Comparison of ENCODE assay signal across 8 mouse cellular contexts in the genomic region with DNA sequence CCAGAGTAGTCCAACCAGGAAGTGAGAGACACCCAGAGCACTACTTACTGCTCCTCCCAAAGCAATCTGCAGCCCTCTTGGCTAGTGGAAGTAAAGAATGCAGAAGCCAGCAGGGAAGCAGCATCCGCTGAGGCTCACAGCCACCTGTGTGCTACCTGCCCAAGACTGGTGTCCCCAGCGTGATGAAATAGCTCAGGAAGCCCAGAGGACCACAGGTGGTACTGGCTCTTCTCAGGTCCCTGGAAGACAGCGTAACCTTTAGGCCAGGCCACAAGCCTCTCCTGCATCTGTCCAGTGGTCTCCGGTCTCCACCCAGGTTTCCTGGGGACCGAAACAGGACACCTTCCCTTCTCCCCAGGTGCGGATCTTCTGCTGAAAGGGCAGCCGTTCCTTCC. TPM values are rescaled to one million over a fixed set of nuclear protein-coding genes. Genes with fewer than 3 reads are reported as not detected.
DNase-seq lines count a peak whose midpoint lies in the region; ATAC-seq and TF ChIP-seq lines count a peak whose summit lies in the region.

No protein-coding gene starts in this region.

- TF ChIP-seq POLR2A in thymus, adult 2 months (IDR thresholded peaks at IDR 0.05; ENCODE audit: control insufficient read depth, extremely low read depth, insufficient read depth, low read length, poor library complexity): no peak

- no peaks in the 10 kb centered on the region for H3K36me3 ChIP-seq in thymus, adult 2 months (ENCODE audit: control insufficient read depth, insufficient read depth, low read length)
- H3K36me3 ChIP-seq in embryonic facial prominence, embryonic 12.5 days: no peaks in the 10 kb centered on the region
- H3K36me3 ChIP-seq in hindbrain, embryonic 11.5 days (ENCODE audit: control insufficient read depth, insufficient read depth, low read length): no peaks in the 10 kb centered on the region
- no peaks in the 10 kb centered on the region for H3K36me3 ChIP-seq in limb, embryonic 10.5 days
- H3K36me3 ChIP-seq in midbrain, embryonic 13.5 days: no peaks in the 10 kb centered on the region

- H3K4me2 ChIP-seq in embryonic facial prominence, embryonic 12.5 days (replicated peaks): peak overlapping the region; percentile 89
- H3K4me2 ChIP-seq in hindbrain, embryonic 11.5 days (replicated peaks; ENCODE audit: low read depth, low read length): peak overlapping the region; percentile 75
- H3K4me2 ChIP-seq in midbrain, embryonic 13.5 days (replicated peaks): peak overlapping the region; percentile 78

- ATAC-seq in embryonic facial prominence, embryonic 12.5 days (ENCODE audit: insufficient number of reproducible peaks, insufficient read depth, low FRiP score, low TSS enrichment): 0 out of 2 replicates have a peak, but pooled peaks have one; percentile 7
- peak; percentile 13 for ATAC-seq in hindbrain, embryonic 11.5 days (ENCODE audit: low FRiP score)
- peak; percentile 29 for ATAC-seq in midbrain, embryonic 13.5 days

- peak overlapping the region; percentile 53 for H3K4me3 ChIP-seq in thymus, adult 2 months (ENCODE audit: control insufficient read depth, insufficient read depth, low read length)
- H3K4me3 ChIP-seq in embryonic facial prominence, embryonic 12.5 days: peak overlapping the region; percentile 70
- H3K4me3 ChIP-seq in hindbrain, embryonic 11.5 days (ENCODE audit: low read depth, low read length): peak overlapping the region; percentile 72
- peak overlapping the region; percentile 85 for H3K4me3 ChIP-seq in limb, embryonic 10.5 days
- peak overlapping the region; percentile 74 for H3K4me3 ChIP-seq in midbrain, embryonic 13.5 days (replicated peaks)

- H3K9me3 ChIP-seq in embryonic facial prominence, embryonic 12.5 days: no peaks in the 10 kb centered on the region
- H3K9me3 ChIP-seq in hindbrain, embryonic 11.5 days (ENCODE audit: control insufficient read depth, low read length): no peaks in the 10 kb centered on the region
- H3K9me3 ChIP-seq in limb, embryonic 10.5 days (replicated peaks): no peaks in the 10 kb centered on the region
- no peaks in the 10 kb centered on the region for H3K9me3 ChIP-seq in midbrain, embryonic 13.5 days

- H3K27me3 ChIP-seq in thymus, adult 2 months (ENCODE audit: control insufficient read depth, insufficient read depth, low read length): no peaks in the 10 kb centered on the region
- H3K27me3 ChIP-seq in embryonic facial prominence, embryonic 12.5 days: no peaks in the 10 kb centered on the region
- H3K27me3 ChIP-seq in hindbrain, embryonic 11.5 days (ENCODE audit: control insufficient read depth, insufficient read depth, low read length): no peaks in the 10 kb centered on the region
- H3K27me3 ChIP-seq in limb, embryonic 10.5 days (ENCODE audit: low read depth, poor library complexity, severe bottlenecking): peaks cover 17% of the 10 kb centered on the region
- 0 out of 2 replicates have a peak, but pooled peaks cover 5% of the 10 kb centered on the region for H3K27me3 ChIP-seq in midbrain, embryonic 13.5 days

- TF ChIP-seq CTCF in thymus, adult 2 months (IDR thresholded peaks at IDR 0.05; ENCODE audit: borderline replicate concordance, control insufficient read depth, extremely low read depth, insufficient read depth, low read length, poor library complexity): no peak

- peak overlapping the region; percentile 59 for H3K9ac ChIP-seq in embryonic facial prominence, embryonic 12.5 days
- H3K9ac ChIP-seq in hindbrain, embryonic 11.5 days (ENCODE audit: low read depth, low read length): peak overlapping the region; percentile 61
- peak overlapping the region; percentile 83 for H3K9ac ChIP-seq in midbrain, embryonic 13.5 days (replicated peaks)

- DNase-seq in thymus, adult 2 months: no peak
- no peak for DNase-seq in thymus, adult 18-20 months
- no peak for DNase-seq in hindbrain, embryonic 11.5 days (ENCODE audit: low spot score)
- DNase-seq in limb, embryonic 10.5 days (ENCODE audit: low spot score): peak; percentile 46
- DNase-seq in urinary bladder, adult 2 months (ENCODE audit: low spot score): no peak
- DNase-seq in adrenal gland, postnatal 25 days: no peak

- peaks cover 16% of the 10 kb centered on the region for H3K4me1 ChIP-seq in thymus, adult 2 months (replicated peaks; ENCODE audit: control insufficient read depth, insufficient read depth, low read length)
- peaks cover 4% of the 10 kb centered on the region; the same call in 1 of the 2 replicates for H3K4me1 ChIP-seq in embryonic facial prominence, embryonic 12.5 days
- no peaks in the 10 kb centered on the region for H3K4me1 ChIP-seq in hindbrain, embryonic 11.5 days (replicated peaks; ENCODE audit: control insufficient read depth, insufficient read depth, low read length)
- H3K4me1 ChIP-seq in limb, embryonic 10.5 days: peaks cover 7% of the 10 kb centered on the region
- peaks cover 20% of the 10 kb centered on the region for H3K4me1 ChIP-seq in midbrain, embryonic 13.5 days (replicated peaks)

- 17% methylated on average over 7 of the region's 7 CpGs for WGBS in thymus, adult 2 months
- WGBS in embryonic facial prominence, embryonic 12.5 days: 16% methylated on average over 7 of the region's 7 CpGs
- WGBS in hindbrain, embryonic 11.5 days: 13% methylated on average over 7 of the region's 7 CpGs
- WGBS in limb, embryonic 10.5 days: 13% methylated on average over 7 of the region's 7 CpGs
- WGBS in midbrain, embryonic 13.5 days: 11% methylated on average over 7 of the region's 7 CpGs

- no peak overlapping the region for H3K27ac ChIP-seq in thymus, adult 2 months (ENCODE audit: control insufficient read depth, insufficient read depth, low read length)
- no peak overlapping the region for H3K27ac ChIP-seq in embryonic facial prominence, embryonic 12.5 days
- H3K27ac ChIP-seq in hindbrain, embryonic 11.5 days (ENCODE audit: low read depth, low read length): no peak overlapping the region
- H3K27ac ChIP-seq in limb, embryonic 10.5 days: peak overlapping the region; percentile 88; the same call in 1 of the 2 replicates
- 0 out of 2 replicates have a peak overlapping the region, but pooled peaks have one; percentile 75 for H3K27ac ChIP-seq in midbrain, embryonic 13.5 days

RNA-seq across cellular contexts. Expression of gene Slc16a7, which starts 0.8 kb away (rescaled TPM):
- 1.5 and 2.4 TPM in 2 replicates for polyA plus RNA-seq in thymus, adult 2 months (2012; rRNA removed)
- 5.6 and 6.3 TPM in 2 replicates for polyA plus RNA-seq in embryonic facial prominence, embryonic 12.5 days (2016; fragmentation: Nextera tagmentation; extraction: Ambion mirVana)
- polyA plus RNA-seq in hindbrain, embryonic 11.5 days (2014; fragmentation: Nextera tagmentation; extraction: Ambion mirVana): 5.1 and 7.0 TPM in 2 replicates
- polyA plus RNA-seq in limb, embryonic 10.5 days (2016; fragmentation: Nextera tagmentation; extraction: Ambion mirVana): 2.8 and 3.1 TPM in 2 replicates
- polyA plus RNA-seq in midbrain, embryonic 13.5 days (2015; fragmentation: Nextera tagmentation; extraction: Ambion mirVana): 3.3 and 4.4 TPM in 2 replicates
- polyA plus RNA-seq in urinary bladder, adult 2 months (2012; rRNA removed): 40.9 and 43.4 TPM in 2 replicates
- 14.0 and 14.7 TPM in 2 replicates for total RNA-seq in adrenal gland, postnatal 25 days (2021)

Comparison
In these comparisons a context has a peak if more than half of its experiments do, and no peak if none do; other contexts are left out.
1. H3K27ac ChIP-seq: peak in limb, embryonic 10.5 days (single experiment) and midbrain, embryonic 13.5 days (single experiment); none in thymus, adult 2 months (single experiment), embryonic facial prominence, embryonic 12.5 days (single experiment) and hindbrain, embryonic 11.5 days (single experiment).
2. Peak in every context shown above with its lines, with median percentiles within 50 percentile points of each other: H3K4me3 ChIP-seq, ATAC-seq, H3K4me2 ChIP-seq and H3K9ac ChIP-seq.